Mouse (Mus musculus) kidney, adult 9 months (tissue): ENCODE measurements around the gene Avpr1b.

Source experiments
- DNase-seq: peaks from one replicate; pipeline ENCODE4 v3.0.0; 2022

The Avpr1b gene

DNA sequence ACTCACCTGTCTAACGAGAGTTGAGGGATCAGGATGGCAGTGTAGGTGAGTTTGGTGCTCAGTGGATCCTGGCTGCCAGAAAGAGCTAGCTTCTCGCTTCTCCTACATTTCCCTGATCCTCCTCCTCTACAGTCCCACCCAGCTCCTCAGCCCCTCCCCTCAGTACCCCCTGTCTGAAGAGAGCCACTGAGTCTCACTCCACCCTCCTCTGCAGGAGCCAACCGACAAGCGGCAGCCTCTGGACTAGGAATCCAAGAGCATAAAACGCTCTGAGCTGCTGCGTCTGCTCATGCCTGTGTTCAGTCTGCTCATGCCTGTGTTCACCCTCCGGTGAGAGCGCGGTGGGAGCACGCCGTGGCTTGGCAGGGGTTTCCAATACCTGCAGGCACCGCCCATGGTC is at the start of gene Avpr1b:
Gene Avpr1b, plus strand, starts transcription at position 335 of the 400 bp plus-strand sequence.
- DNase-seq = no peak

- DNase-seq = no peak
Observed at GRCm38 (mm10) chr1:131551956-131552355, 47.1 kb upstream of the Avpr1b start.

DNA sequence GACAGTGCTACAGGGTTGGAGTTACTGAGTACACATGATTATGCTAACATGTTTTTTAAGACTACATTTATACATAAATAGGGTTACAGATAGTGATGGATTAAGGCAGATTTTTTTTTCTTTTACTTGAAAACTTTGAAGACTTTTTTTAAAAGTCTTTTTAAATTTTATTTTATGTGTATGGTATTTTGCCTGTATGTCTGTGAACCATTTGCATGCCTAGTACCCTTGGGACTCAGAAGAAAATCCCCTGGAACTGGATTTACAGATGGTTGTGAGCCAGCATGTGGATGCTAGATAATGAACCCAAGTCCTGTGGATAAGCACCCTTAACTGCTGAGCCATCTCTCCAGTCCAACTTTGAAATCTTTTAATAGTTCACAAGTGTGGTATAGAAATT is 45.6 kb upstream of the Avpr1b start:
- no peak for DNase-seq

- peak; percentile 83 for DNase-seq
Observed at GRCm38 (mm10) chr1:131555042-131555812, 43.8 kb upstream of the Avpr1b start.

DNA sequence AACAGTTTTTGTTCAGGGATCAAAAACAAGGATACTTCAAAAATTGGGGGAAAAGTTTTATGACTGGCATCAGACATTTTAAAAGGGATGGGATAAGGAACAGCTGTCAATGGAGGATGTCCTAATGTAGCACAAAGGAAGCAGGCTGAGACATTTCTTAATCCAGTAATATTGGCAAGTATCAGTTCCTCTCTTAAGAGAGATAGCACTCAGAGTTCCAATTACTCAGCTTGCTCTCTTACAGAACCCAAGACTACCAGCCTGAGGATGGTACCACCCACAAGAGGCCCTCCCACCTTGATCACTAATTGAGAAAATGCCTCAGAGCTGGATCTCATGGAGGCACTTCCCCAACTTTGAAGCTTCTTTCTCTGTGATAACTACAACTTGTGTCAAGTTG is 38.5 kb upstream of the Avpr1b start:
- DNase-seq = no peak

- DNase-seq = no peak
Observed at GRCm38 (mm10) chr1:131562081-131562480, 37.0 kb upstream of the Avpr1b start.

GRCm38 (mm10) chr1:131566056-131566455 is 33.0 kb upstream of the Avpr1b start:
- peak; percentile 4 for DNase-seq

DNA sequence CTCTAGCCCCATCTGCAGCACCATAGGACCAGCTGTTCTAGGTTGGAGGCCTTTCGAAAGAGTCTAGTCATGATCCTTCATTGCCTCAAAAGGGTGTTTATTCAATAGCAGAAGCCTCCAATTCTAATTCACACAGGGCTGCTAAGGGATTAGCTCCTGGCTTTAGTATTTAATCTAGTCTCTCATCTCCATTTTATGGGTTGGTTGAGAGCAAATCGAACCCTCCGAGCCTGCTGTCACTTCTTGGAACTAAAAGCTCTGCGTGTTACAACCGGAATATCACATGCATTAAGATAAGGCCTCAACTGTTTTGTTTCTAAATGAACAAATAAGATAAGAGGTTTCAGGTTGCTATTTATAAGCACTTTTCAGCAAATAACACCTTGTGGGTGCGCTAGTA is 29.3 kb upstream of the Avpr1b start:
- no peak for DNase-seq

- DNase-seq = no peak
Observed at GRCm38 (mm10) chr1:131570391-131570790, 28.6 kb upstream of the Avpr1b start.

GRCm38 (mm10) chr1:131573721-131574120 is 25.3 kb upstream of the Avpr1b start:
- no peak for DNase-seq

GRCm38 (mm10) chr1:131578943-131579680 is 19.9 kb upstream of the Avpr1b start:
- no peak for DNase-seq

GRCm38 (mm10) chr1:131580389-131580788 is 18.6 kb upstream of the Avpr1b start:
- DNase-seq = no peak

DNA sequence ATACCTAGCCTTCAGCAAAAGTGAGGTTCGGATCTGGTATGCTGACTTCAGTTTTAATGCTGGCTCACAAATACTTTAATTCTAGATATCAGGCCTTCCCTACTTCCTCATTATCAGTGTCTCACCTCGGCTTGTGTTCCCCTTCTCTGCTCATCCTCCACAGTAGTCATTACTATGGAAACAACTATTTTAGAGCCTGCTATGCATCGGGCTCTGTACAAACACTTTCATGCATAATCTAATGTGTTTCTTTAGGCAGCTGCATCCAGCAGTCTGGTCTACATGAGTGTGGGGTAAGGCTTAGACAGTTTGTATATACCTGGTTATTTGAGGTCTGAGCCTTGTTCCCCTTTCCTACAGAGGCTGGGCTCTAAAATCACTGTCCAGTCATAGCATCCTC is 15.4 kb upstream of the Avpr1b start:
- DNase-seq = no peak

- no peak for DNase-seq
Observed at GRCm38 (mm10) chr1:131586836-131587235, 12.2 kb upstream of the Avpr1b start.

DNA sequence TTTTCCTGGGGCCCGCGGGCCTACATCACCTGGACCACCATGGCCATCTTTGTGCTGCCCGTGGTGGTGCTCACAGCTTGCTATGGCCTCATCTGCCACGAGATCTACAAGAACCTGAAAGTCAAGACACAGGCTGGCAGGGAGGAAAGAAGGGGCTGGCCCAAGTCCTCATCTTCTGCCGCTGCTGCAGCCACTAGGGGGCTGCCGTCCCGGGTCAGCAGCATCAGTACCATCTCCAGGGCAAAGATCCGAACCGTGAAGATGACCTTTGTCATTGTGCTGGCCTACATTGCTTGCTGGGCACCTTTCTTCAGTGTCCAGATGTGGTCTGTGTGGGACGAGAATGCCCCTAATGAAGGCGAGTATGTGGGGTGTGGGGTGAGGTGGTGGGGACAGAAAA is 1.3 kb downstream of the Avpr1b start:
- DNase-seq = peak; percentile 4

GRCm38 (mm10) chr1:131606719-131607118 is 7.7 kb downstream of the Avpr1b start:
- DNase-seq = no peak

- DNase-seq = peak; percentile 6
Observed at GRCm38 (mm10) chr1:131612556-131613155, 13.6 kb downstream of the Avpr1b start.

GRCm38 (mm10) chr1:131613361-131614133 is 14.5 kb downstream of the Avpr1b start:
- peak; percentile 68 for DNase-seq

- no peak for DNase-seq
Observed at GRCm38 (mm10) chr1:131614641-131615040, 15.6 kb downstream of the Avpr1b start.

DNA sequence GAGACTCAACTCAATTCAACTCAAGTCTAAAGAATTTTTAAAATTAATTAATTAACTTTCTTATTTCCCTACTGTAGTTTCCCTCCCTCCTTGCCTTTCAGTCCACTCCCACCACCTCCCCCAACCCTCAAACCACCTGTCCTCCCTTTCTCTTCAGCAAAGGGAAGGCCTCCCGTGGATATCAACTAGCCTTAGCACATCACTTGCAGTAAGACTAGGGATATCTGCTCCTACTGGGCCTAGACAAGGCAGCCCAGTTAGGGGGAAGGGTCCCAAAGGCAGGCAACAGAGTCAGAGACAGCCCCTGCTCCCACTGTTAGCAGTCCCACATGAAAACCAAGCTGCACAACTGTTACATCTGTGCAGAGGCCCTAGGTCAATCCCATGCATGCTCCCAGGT is 17.1 kb downstream of the Avpr1b start:
- DNase-seq = no peak

DNA sequence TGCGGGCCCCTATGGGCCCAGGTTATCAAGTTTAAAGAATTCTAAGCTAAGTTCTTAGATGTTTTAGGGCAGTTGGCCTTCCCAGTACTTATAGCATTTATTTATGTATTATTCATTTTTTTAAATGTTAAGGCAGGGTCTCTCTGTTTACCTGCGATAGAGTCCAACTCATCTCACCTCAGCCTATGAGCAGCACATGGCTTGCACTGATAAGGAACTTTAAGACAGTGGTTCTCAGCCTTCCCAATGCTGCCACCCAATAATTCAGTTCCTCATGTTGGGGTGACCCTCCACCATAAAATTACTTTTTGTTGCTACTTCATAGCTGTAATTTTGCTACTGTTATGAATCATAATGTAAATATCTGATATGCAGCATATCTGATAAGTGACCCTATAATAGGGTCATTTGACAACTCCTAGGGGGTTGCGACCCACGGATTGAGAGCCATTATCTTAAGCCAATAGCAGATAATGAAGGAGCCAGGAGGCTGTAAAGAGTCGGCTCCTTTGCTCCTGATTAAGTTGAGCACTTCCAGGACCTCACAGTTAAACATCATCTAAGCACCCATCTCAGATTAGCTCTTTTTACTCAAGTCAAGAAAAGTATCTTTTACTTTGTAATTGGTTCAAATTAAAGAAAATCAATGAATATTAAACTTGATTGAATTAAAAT is 17.6 kb downstream of the Avpr1b start:
- no peak for DNase-seq

- DNase-seq = no peak
Observed at GRCm38 (mm10) chr1:131618576-131618975, 19.5 kb downstream of the Avpr1b start.

DNA sequence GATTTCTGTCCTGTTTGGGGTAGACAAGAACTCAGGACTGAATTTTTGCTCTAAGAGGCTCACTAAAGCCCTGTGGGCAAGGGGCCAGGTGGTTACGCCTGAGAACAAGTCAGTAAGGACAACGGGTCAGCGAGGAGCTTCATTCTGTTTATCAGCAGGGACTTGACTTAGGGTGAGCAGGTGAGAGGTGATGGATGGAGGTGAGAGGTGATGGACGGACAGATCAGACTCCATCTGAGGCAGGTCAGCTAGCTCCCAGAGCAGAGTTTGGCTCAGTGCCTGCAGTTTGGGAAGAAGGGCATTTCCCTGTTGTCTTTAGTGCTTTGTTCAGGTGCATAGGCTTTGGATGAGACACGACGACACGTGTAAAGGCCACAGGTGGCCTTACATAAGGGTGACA is 20.3 kb downstream of the Avpr1b start:
- peak; percentile 20 for DNase-seq
